Mouse (Mus musculus) Patski (cell line): Measurements from ENCODE around the gene Rapgef2. TPM values are rescaled to one million over a fixed set of nuclear protein-coding genes. Genes with fewer than 3 reads are reported as not detected.
A peak's percentile ranks its signal among the peaks of the same experiment; 100 is the strongest.

ENCODE experiments used
- ATAC-seq: fragments of 100-300 bp; one replicate; pipeline ENCODE4 v1.8.0; 2021
- CTCF ChIA-PET: fragments of 350-600 bp; sonication (Branson Sonifier 250); formaldehyde crosslinking; loops from one replicate; lab custom pipeline; 2022; ENCODE audit warnings: inconsistent platforms; lab: Charles Lee
- POLR2A ChIA-PET: fragments of 350-600 bp; sonication (Branson Sonifier 250); formaldehyde crosslinking; loops from one replicate; lab custom pipeline; 2022; ENCODE audit warnings: antibody characterized with exemption, inconsistent platforms; lab: Charles Lee
- DNase-seq: peaks from one replicate; pipeline ENCODE4 v3.0.0-alpha.2; 2011; ENCODE audit warnings: low read depth, low spot score
- H3K27me3 ChIP-seq: fragments of 371-371 bp; one replicate; pipeline ENCODE4 v1.5.1; 2021
- CTCF ChIP-seq: fragments of 100-300 bp; IDR thresholded peaks from one replicate; pipeline ENCODE4 v1.5.1; 2021
- in situ Hi-C: fragments of 300-500 bp; cut with MboI; formaldehyde crosslinking; loops from 3 replicates; pipeline ENCODE4 v1.11.1; 2018; ENCODE audit warnings: low pct_unique_long_range_greater_than_20kb, mixed read lengths
- polyA plus RNA-seq: library from polyadenylated mRNA; unstranded; gene quantifications from one replicate; pipeline ENCODE4 v1.2.3, GENCODE M21; 2021

Gene Rapgef2
- polyA plus RNA-seq, 1 experiment from 2014 or later: 19.1 TPM

DNA sequence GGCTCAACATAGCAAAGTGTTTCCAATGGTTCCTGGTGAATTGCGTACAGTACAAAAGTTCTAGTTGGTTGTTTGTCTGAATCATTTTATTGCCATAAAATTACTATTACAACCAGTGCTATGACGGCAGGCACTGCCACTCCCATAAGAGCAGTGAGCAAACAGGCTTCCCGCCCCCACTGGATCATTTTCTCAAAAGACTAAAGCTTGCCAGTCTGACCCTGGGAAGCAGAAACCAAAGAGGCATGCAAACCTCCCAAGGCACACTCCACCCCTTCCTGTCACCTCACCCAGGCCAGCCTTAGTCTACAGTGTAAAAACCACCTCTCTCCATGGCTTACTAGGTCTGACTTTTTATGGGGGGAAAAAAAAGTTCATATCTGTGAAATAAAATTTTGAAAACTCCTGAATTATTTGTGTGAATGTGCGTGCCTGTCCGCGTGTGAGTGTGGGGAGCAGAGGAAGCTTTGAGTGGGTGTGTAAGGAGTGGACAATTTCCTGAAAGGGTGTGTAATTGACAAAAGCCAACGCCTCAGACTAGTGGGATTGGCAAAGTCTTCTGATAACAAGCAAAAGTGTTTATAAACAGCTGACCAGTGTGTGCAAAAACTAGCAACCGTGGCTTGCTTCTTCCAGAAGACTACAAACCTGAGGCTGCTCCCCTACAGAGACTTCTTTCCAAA, 92.1 kb downstream of the Rapgef2 start:
- DNase-seq (no peak), ATAC-seq (no peak)
- in situ Hi-C loops: no loop called here
- POLR2A ChIA-PET: no interaction called here
- no peaks in the 10 kb centered on the region for H3K27me3 ChIP-seq
- TF ChIP-seq CTCF: no peak
- CTCF ChIA-PET: interaction anchor here (1.1 to 1.6 kb wide), 6 partner anchors 9 to 234 kb away, joined by 3 to 7 read pairs (median 4); no protein-coding TSS in a partner anchor

DNA sequence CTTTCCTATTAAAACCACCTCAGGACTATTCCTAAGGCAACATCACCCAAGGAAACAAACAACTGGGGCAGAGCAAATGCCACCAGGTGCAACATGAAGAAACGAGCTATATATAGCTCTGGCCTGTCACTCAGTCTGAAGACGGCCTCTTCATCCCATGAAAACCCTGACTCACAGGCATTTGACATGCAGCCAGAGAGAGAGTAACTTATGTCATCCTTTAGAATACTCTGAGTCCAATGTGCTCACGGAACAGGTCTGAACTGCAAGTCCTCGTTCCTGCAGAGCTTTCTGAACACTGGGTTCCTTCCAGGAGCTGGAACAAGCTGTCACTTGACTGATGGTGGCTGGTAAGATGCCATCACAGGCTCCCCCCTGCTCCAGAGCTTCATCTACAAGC, 93.3 kb downstream of the Rapgef2 start:
- CTCF ChIA-PET: interaction anchor here (0.6 to 2.3 kb wide), 12 partner anchors 8 to 346 kb away, joined by 3 to 8 read pairs (median 4); no protein-coding TSS in a partner anchor

DNA sequence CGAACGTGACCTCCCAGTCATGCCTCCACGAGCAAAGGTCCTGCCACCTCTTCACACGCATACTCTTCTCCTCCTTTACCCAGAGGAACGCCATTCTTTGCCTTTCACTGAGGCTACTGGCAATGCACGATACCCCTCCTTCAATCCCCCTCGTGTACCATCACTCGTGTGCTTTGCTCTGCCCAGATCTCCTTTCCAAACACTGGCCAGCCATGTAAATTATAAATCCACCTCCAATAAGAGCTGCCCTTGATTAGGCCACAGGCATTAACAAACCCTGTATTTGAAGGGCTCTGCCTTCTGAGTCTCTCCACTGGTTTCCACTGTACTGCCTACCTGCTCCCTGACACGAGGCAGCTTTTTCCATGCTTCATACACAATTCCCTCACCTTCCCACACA, 94.3 kb downstream of the Rapgef2 start:
- no peak for DNase-seq
- in situ Hi-C loops: no loop called here

More for the DNA sequence above, 93.3 kb downstream of the Rapgef2 start:
- DNase-seq: peak; percentile 64
- no peak for TF ChIP-seq CTCF
- in situ Hi-C loops: no loop called here
- no peaks in the 10 kb centered on the region for H3K27me3 ChIP-seq
- POLR2A ChIA-PET: interaction anchor here (0.6 kb wide), 2 partner anchors 107 to 178 kb away, joined by 3 read pairs; no protein-coding TSS in a partner anchor
- ATAC-seq: peak; percentile 77

GRCm38 (mm10) chr3:79191471-79191870, 94.8 kb downstream of the Rapgef2 start:
- ATAC-seq (no peak), DNase-seq (no peak)
- ChIA-PET POLR2A (interaction anchor here (1.1 kb wide), 1 partner anchor 11 kb away, joined by 3 read pairs; no protein-coding TSS in a partner anchor), CTCF (interaction anchor here (0.9 to 2.3 kb wide), 6 partner anchors 11 to 347 kb away, joined by 3 to 8 read pairs (median 5); no protein-coding TSS in a partner anchor)
- H3K27me3 ChIP-seq: no peaks in the 10 kb centered on the region
- TF ChIP-seq CTCF: no peak
- in situ Hi-C loops: no loop called here

More for the DNA sequence above, 94.3 kb downstream of the Rapgef2 start:
- no peak for TF ChIP-seq CTCF
- H3K27me3 ChIP-seq: no peaks in the 10 kb centered on the region
- no peak for ATAC-seq
- ChIA-PET POLR2A (no interaction called here), CTCF (interaction anchor here (0.9 to 2.3 kb wide), 7 partner anchors 10 to 347 kb away, joined by 3 to 8 read pairs (median 4); no protein-coding TSS in a partner anchor)

DNA sequence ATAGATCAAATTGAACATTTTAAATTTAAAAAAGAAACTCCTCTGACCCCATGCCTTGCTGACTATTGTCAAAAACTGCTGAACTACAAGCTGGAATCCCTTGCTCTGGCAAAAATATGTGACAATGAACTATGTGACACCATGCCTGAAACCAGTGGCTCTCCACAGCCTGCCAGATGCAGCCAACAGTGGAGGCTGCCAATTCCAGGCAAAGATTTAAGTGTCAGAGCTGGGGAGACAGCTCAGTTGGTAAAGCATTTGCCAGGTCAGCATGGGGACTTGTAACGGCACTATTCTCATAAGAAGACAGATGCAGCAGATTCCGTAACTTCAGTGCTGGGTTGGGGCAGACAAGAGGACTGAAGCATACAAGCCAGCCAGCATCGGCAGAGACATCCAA, 95.9 kb downstream of the Rapgef2 start:
- ChIA-PET POLR2A (interaction anchor here (0.7 to 1.1 kb wide), 2 partner anchors 12 to 167 kb away, joined by 3 to 5 read pairs; no protein-coding TSS in a partner anchor), CTCF (interaction anchor here (2.9 kb wide), 1 partner anchor 12 kb away, joined by 9 read pairs; no protein-coding TSS in a partner anchor)
- TF ChIP-seq CTCF: no peak
- in situ Hi-C loops: no loop called here
- DNase-seq: no peak
- no peaks in the 10 kb centered on the region for H3K27me3 ChIP-seq
- ATAC-seq: no peak

DNA sequence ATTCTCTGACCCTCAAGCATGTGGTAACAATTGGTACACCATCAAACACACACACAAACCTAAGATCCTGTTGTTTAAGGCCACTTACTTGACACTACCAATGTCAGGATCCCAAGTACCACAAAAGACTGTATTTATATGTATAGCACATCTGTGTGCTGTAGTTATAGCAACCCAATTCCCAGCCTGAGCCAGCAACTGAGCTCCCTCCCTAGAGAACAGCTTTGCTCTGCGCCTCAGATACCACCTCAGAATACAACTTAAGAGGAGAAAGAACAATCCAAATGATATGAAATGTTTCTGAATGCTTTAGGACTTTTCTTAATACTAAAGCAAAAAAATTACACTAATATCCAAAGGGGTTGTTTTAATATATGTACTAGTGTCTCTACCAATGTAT, 98.4 kb downstream of the Rapgef2 start:
- ChIA-PET POLR2A (no interaction called here), CTCF (interaction anchor here (0.8 to 2.9 kb wide), 3 partner anchors 9 to 230 kb away, joined by 3 to 9 read pairs (median 4); no protein-coding TSS in a partner anchor)
- ATAC-seq (no peak), DNase-seq (no peak)
- H3K27me3 ChIP-seq: no peaks in the 10 kb centered on the region
- in situ Hi-C loops: no loop called here
- TF ChIP-seq CTCF: no peak

GRCm38 (mm10) chr3:79182290-79182689, 104.0 kb downstream of the Rapgef2 start:
- POLR2A ChIA-PET: no interaction called here
- H3K27me3 ChIP-seq: no peaks in the 10 kb centered on the region
- TF ChIP-seq CTCF: no peak
- in situ Hi-C loops: loop anchor here (5.0 kb wide), 1 partner anchor 65 kb away; no protein-coding TSS in a partner anchor
- ATAC-seq: peak; percentile 14
- CTCF ChIA-PET: interaction anchor here (1.0 to 3.3 kb wide), 10 partner anchors 11 to 73 kb away, joined by 3 to 14 read pairs (median 4); no protein-coding TSS in a partner anchor
- peak; percentile 19 for DNase-seq

DNA sequence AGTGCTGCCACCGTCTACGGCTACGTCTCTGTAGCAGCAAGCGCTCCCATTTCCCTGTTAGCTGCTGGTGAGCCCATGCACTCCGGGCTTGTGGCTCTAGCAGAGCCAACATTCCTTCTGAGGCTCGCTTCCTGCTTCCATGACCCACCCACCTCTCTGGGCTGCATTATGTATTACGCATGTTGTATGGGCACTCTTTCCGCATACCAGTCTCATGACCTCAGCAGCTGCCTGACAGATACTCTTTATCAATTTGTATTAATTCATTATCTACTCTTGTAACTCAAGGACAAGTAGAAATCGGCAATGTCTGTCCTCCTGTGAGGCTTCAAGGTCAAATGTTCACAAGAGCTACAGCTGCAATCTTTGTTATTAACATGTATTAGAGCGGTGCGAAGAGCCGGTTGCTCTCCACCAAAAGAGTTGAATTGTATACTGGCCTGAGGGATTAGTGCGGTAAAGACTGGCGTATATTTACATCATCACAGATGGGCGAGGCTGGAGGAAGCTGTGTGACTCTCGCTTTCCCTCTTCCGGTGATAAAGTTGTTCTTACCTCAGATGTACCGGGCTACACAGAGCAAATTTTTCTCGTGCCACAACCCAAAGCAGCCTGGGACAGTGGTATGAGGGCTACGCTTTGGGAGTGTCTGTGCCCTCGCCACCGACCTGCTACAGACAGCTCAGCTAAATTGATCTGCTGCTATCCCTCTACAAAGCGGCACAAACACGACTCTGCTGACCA, 104.9 kb downstream of the Rapgef2 start:
- in situ Hi-C loops: loop anchor here (5.0 kb wide), 1 partner anchor 64 kb away; no protein-coding TSS in a partner anchor
- POLR2A ChIA-PET: interaction anchor here (1.0 to 1.7 kb wide), 3 partner anchors 19 to 69 kb away, joined by 3 to 4 read pairs (median 3); no protein-coding TSS in a partner anchor
- ATAC-seq (peak; percentile 88), DNase-seq (peak; percentile 61)
- TF ChIP-seq CTCF: peak; percentile 27
- CTCF ChIA-PET: interaction anchor here (1.0 to 3.3 kb wide), 10 partner anchors 15 to 232 kb away, joined by 3 to 14 read pairs (median 4); no protein-coding TSS in a partner anchor
- H3K27me3 ChIP-seq: no peaks in the 10 kb centered on the region

DNA sequence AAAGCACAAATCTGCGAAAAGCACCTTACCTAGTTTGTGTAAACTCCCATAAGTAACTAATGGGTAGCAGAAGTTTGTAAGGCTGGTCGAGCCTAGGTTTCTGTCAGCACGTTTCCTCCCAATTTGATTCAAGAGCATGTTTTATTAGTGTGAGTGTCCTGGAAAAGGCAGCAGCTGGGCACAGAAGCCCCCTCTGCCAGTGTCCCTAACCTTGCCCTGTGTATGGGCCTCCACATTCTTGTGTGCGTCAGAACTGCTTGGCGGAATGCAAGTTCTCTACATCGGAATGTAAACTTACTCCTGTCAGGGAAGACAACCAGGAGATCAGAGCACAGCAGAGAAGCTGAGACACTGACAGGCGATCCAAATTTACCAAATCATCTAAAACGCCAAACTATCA, 106.2 kb downstream of the Rapgef2 start:
- ChIA-PET POLR2A (interaction anchor here (1.1 to 1.7 kb wide), 2 partner anchors 18 to 51 kb away, joined by 3 to 4 read pairs; no protein-coding TSS in a partner anchor), CTCF (interaction anchor here (1.2 to 3.3 kb wide), 4 partner anchors 17 to 185 kb away, joined by 3 to 14 read pairs (median 4); no protein-coding TSS in a partner anchor)
- in situ Hi-C loops: loop anchor here (5.0 kb wide), 1 partner anchor 63 kb away; no protein-coding TSS in a partner anchor
- no peak for TF ChIP-seq CTCF
- ATAC-seq: peak; percentile 24
- no peak for DNase-seq
- no peaks in the 10 kb centered on the region for H3K27me3 ChIP-seq
